In genomic region chr2:32361437-32361836, GRCm38 (mm10) we compare ENCODE assay signal across 9 mouse cellular contexts. TPM values are rescaled to one million over a fixed set of nuclear protein-coding genes. Genes with fewer than 3 reads are reported as not detected.
DNase-seq lines count a peak whose midpoint lies in the region; ATAC-seq and TF ChIP-seq lines count a peak whose summit lies in the region.
"Had no signal": no experiment of that assay in that cellular context is flagged by ENCODE, and none has a peak within 500 bp of the region (broad histone marks: within the 10 kb centered on the region; RNA-seq: fewer than 3 reads in every experiment).

No protein-coding gene starts in this region.

- no peaks in the 10 kb centered on the region for H3K9me3 ChIP-seq in heart, embryonic 14.5 days (ENCODE audit: control insufficient read depth, low read length)
- H3K9me3 ChIP-seq in kidney, postnatal 0 days (replicated peaks; ENCODE audit: low read length): no peaks in the 10 kb centered on the region
- H3K9me3 ChIP-seq in liver, embryonic 16.5 days (replicated peaks; ENCODE audit: control insufficient read depth, low read length): no peaks in the 10 kb centered on the region
- H3K9me3 ChIP-seq in stomach, embryonic 16.5 days (replicated peaks; ENCODE audit: control insufficient read depth, low read length): no peaks in the 10 kb centered on the region

- peak overlapping the region; percentile 67 for H3K9ac ChIP-seq in heart, embryonic 14.5 days (ENCODE audit: low read length)
- H3K9ac ChIP-seq in kidney, postnatal 0 days (ENCODE audit: low read depth, low read length): no peak overlapping the region
- peak overlapping the region; percentile 73 for H3K9ac ChIP-seq in liver, embryonic 16.5 days (ENCODE audit: low read depth, low read length)
- peak overlapping the region; percentile 61 for H3K9ac ChIP-seq in stomach, embryonic 16.5 days (ENCODE audit: low read length)

- H3K79me3 ChIP-seq in C2C12 (ENCODE audit: low read depth): no peaks in the 10 kb centered on the region

- H3K4me3 ChIP-seq in C2C12 (ENCODE audit: insufficient read depth, poor library complexity, severe bottlenecking): no peak overlapping the region
- peak overlapping the region; percentile 67 for H3K4me3 ChIP-seq in brown adipose tissue, adult 24 weeks (ENCODE audit: insufficient read depth, low read depth, low read length)
- H3K4me3 ChIP-seq in heart, embryonic 14.5 days (ENCODE audit: control insufficient read depth in 1 of 2, insufficient read depth in 1 of 2, low read depth in 1 of 2, low read length in 2 of 2): peak overlapping the region; percentile 40 to 45
- peak overlapping the region; percentile 29 for H3K4me3 ChIP-seq in kidney, postnatal 0 days (replicated peaks; ENCODE audit: low read depth, low read length)
- H3K4me3 ChIP-seq in liver, embryonic 16.5 days (ENCODE audit: low read depth, low read length): peak overlapping the region; percentile 67
- peak overlapping the region; percentile 44 for H3K4me3 ChIP-seq in stomach, embryonic 16.5 days (replicated peaks; ENCODE audit: low read length)

- peaks cover 18% of the 10 kb centered on the region for H3K79me2 ChIP-seq in C2C12 (ENCODE audit: control insufficient read depth, insufficient read depth)

- DNase-seq in kidney, postnatal 0 days (ENCODE audit: low spot score): peak; percentile 73
- peak; percentile 59 for DNase-seq in neural tube, embryonic 10.5 days (ENCODE audit: extremely low spot score, low spot score)

- peaks cover 3% of the 10 kb centered on the region for H3K27me3 ChIP-seq in C2C12 (ENCODE audit: control insufficient read depth, insufficient read depth, insufficient read length)
- no peaks in the 10 kb centered on the region; the same call in 1 of the 2 replicates for H3K27me3 ChIP-seq in heart, embryonic 14.5 days (ENCODE audit: control insufficient read depth, insufficient read depth, low read length)
- H3K27me3 ChIP-seq in kidney, postnatal 0 days (ENCODE audit: insufficient read depth, low read length): no peaks in the 10 kb centered on the region
- no peaks in the 10 kb centered on the region for H3K27me3 ChIP-seq in liver, embryonic 16.5 days (ENCODE audit: control insufficient read depth, insufficient read depth, low read depth, low read length)
- H3K27me3 ChIP-seq in stomach, embryonic 16.5 days (ENCODE audit: control insufficient read depth, insufficient read depth, low read length): no peaks in the 10 kb centered on the region
- H3K27me3 ChIP-seq: Patski had no signal

- H3K4me2 ChIP-seq in heart, embryonic 14.5 days (ENCODE audit: low read length): peak overlapping the region; percentile 86
- peak overlapping the region; percentile 73 for H3K4me2 ChIP-seq in kidney, postnatal 0 days (ENCODE audit: low read length)
- H3K4me2 ChIP-seq in liver, embryonic 16.5 days (ENCODE audit: low read depth, low read length): peak overlapping the region; percentile 91
- H3K4me2 ChIP-seq in stomach, embryonic 16.5 days (ENCODE audit: low read depth, low read length): peak overlapping the region; percentile 75

- H3ac ChIP-seq in C2C12 (ENCODE audit: control insufficient read depth, insufficient read length, low read depth): peak overlapping the region; percentile 16

- no peaks in the 10 kb centered on the region for H3K4me1 ChIP-seq in brown adipose tissue, adult 24 weeks (ENCODE audit: control insufficient read depth, insufficient read depth, insufficient read length, low read length)
- peaks cover 11 to 21% of the 10 kb centered on the region in 2 experiments for H3K4me1 ChIP-seq in heart, embryonic 14.5 days (ENCODE audit: control insufficient read depth in 2 of 2, insufficient read depth in 2 of 2, low read length in 2 of 2)
- H3K4me1 ChIP-seq in kidney, postnatal 0 days (replicated peaks; ENCODE audit: insufficient read depth, low read length): peaks cover 7% of the 10 kb centered on the region; the same call in 1 of the 2 replicates
- H3K4me1 ChIP-seq in liver, embryonic 16.5 days (ENCODE audit: control insufficient read depth, low read depth, low read length): peaks cover 21% of the 10 kb centered on the region
- H3K4me1 ChIP-seq in stomach, embryonic 16.5 days (ENCODE audit: control insufficient read depth, insufficient read depth, low read length): peaks cover 16% of the 10 kb centered on the region; the same call in 1 of the 2 replicates

- peak; percentile 72 for ATAC-seq in erythroblast, adult 5-6 weeks (replicated peaks; ENCODE audit: low FRiP score, poor library complexity, severe bottlenecking)
- peak; percentile 62; the same call in 1 of the 2 replicates for ATAC-seq in heart, embryonic 14.5 days (ENCODE audit: insufficient number of reproducible peaks, insufficient read depth, low FRiP score, low read depth)
- ATAC-seq in kidney, postnatal 0 days (replicated peaks; ENCODE audit: low FRiP score, low read depth): peak; percentile 67
- ATAC-seq in liver, embryonic 16.5 days (ENCODE audit: low read depth): peak; percentile 75
- peak; percentile 74 for ATAC-seq in stomach, embryonic 16.5 days (ENCODE audit: insufficient read depth, low FRiP score)
- ATAC-seq: Patski had no signal

- no peak for TF ChIP-seq CTCF in C2C12 (IDR thresholded peaks at IDR 0.05; ENCODE audit: control insufficient read depth, insufficient read depth, insufficient read length)
- peak; percentile 65 for TF ChIP-seq CTCF in kidney, postnatal 0 days (IDR thresholded peaks at IDR 0.05; ENCODE audit: low read depth)

- whole genome bisulfite sequencing in heart, embryonic 14.5 days: under 1% methylated on average over 24 of the region's 24 CpGs
- 2% methylated on average over 24 of the region's 24 CpGs for WGBS in kidney, postnatal 0 days
- 1% methylated on average over 24 of the region's 24 CpGs for WGBS in liver, embryonic 16.5 days (ENCODE audit: insufficient replicate concordance)
- 3% methylated on average over 24 of the region's 24 CpGs for WGBS in stomach, embryonic 16.5 days

- H3K27ac ChIP-seq in brown adipose tissue, adult 24 weeks (replicated peaks; ENCODE audit: low read depth, low read length): peak overlapping the region; percentile 61; the same call in 1 of the 2 replicates
- H3K27ac ChIP-seq in heart, embryonic 14.5 days (replicated peaks in 1 of 2; ENCODE audit: control insufficient read depth in 1 of 2, insufficient read depth in 1 of 2, low read depth in 2 of 2, low read length in 2 of 2): no peak overlapping the region
- H3K27ac ChIP-seq in kidney, postnatal 0 days: no peak overlapping the region
- H3K27ac ChIP-seq in liver, embryonic 16.5 days (ENCODE audit: low read length): peak overlapping the region; percentile 72
- H3K27ac ChIP-seq in stomach, embryonic 16.5 days (ENCODE audit: low read length): no peak overlapping the region

- H3K36me3 ChIP-seq in C2C12 (ENCODE audit: control insufficient read depth, insufficient read depth): peaks cover 3% of the 10 kb centered on the region
- H3K36me3 ChIP-seq in heart, embryonic 14.5 days (ENCODE audit: control insufficient read depth, insufficient read depth, low read length): peaks cover 23% of the 10 kb centered on the region
- peaks cover 8% of the 10 kb centered on the region for H3K36me3 ChIP-seq in kidney, postnatal 0 days (ENCODE audit: insufficient read depth, low read length)
- H3K36me3 ChIP-seq in liver, embryonic 16.5 days (ENCODE audit: control insufficient read depth, insufficient read depth): no peaks in the 10 kb centered on the region
- no peaks in the 10 kb centered on the region for H3K36me3 ChIP-seq in stomach, embryonic 16.5 days (ENCODE audit: control insufficient read depth, insufficient read depth, low read length)

RNA-seq across cellular contexts. Expression of gene Dnm1, which starts 8.3 kb away (rescaled TPM):
- 27.7 TPM for polyA plus RNA-seq in C2C12 (2012; fragmentation: generic; extraction: Trizol)
- 2.6 and 7.4 TPM in 2 replicates for polyA plus RNA-seq in brown adipose tissue, adult 24 weeks (2012; ENCODE audit: insufficient read depth, insufficient read length, missing spikeins)
- total RNA-seq in erythroblast, adult 5-6 weeks (2015; ENCODE audit: low replicate concordance): not detected in 2 replicates
- not detected in 2 replicates for total RNA-seq in erythroblast, adult 5-6 weeks (2017; ENCODE audit: low replicate concordance)
- polyA plus RNA-seq in heart, embryonic 14.5 days (2014; fragmentation: Nextera tagmentation; extraction: Ambion mirVana): 4.7 and 5.6 TPM in 2 replicates
- 5.3 and 5.6 TPM in 2 replicates for polyA plus RNA-seq in kidney, postnatal 0 days (2015; fragmentation: Nextera tagmentation; extraction: Ambion mirVana)
- 0.25 and 0.52 TPM in 2 replicates for polyA plus RNA-seq in liver, embryonic 16.5 days (2015; fragmentation: Nextera tagmentation; extraction: Ambion mirVana)
- polyA plus RNA-seq in stomach, embryonic 16.5 days (2015; fragmentation: Nextera tagmentation; extraction: Ambion mirVana): 8.1 and 8.2 TPM in 2 replicates

RNA-seq across cellular contexts. Expression of gene Ciz1, which starts 9.3 kb away (rescaled TPM):
- polyA plus RNA-seq in C2C12 (2012; fragmentation: generic; extraction: Trizol): 43.5 TPM
- 18.7 and 22.4 TPM in 2 replicates for polyA plus RNA-seq in brown adipose tissue, adult 24 weeks (2012; ENCODE audit: insufficient read depth, insufficient read length, missing spikeins)
- total RNA-seq in erythroblast, adult 5-6 weeks (2015; ENCODE audit: low replicate concordance): 18.6 and 38.2 TPM in 2 replicates
- 21.2 and 33.5 TPM in 2 replicates for total RNA-seq in erythroblast, adult 5-6 weeks (2017; ENCODE audit: low replicate concordance)
- polyA plus RNA-seq in heart, embryonic 14.5 days (2014; fragmentation: Nextera tagmentation; extraction: Ambion mirVana): 28.8 and 31.1 TPM in 2 replicates
- polyA plus RNA-seq in kidney, postnatal 0 days (2015; fragmentation: Nextera tagmentation; extraction: Ambion mirVana): 33.7 and 33.8 TPM in 2 replicates
- 15.1 and 18.8 TPM in 2 replicates for polyA plus RNA-seq in liver, embryonic 16.5 days (2015; fragmentation: Nextera tagmentation; extraction: Ambion mirVana)
- polyA plus RNA-seq in stomach, embryonic 16.5 days (2015; fragmentation: Nextera tagmentation; extraction: Ambion mirVana): 41.9 and 45.4 TPM in 2 replicates

RNA-seq across cellular contexts. Expression of gene 1110008P14Rik, which starts 20.3 kb away (rescaled TPM):
- polyA plus RNA-seq in C2C12 (2012; fragmentation: generic; extraction: Trizol): 104 TPM
- 296 and 402 TPM in 2 replicates for polyA plus RNA-seq in brown adipose tissue, adult 24 weeks (2012; ENCODE audit: insufficient read depth, insufficient read length, missing spikeins)
- 8.6 and 12.3 TPM in 2 replicates for total RNA-seq in erythroblast, adult 5-6 weeks (2015; ENCODE audit: low replicate concordance)
- total RNA-seq in erythroblast, adult 5-6 weeks (2017; ENCODE audit: low replicate concordance): 5.1 and 7.7 TPM in 2 replicates
- 56.6 and 64.5 TPM in 2 replicates for polyA plus RNA-seq in heart, embryonic 14.5 days (2014; fragmentation: Nextera tagmentation; extraction: Ambion mirVana)
- 87.0 and 96.8 TPM in 2 replicates for polyA plus RNA-seq in kidney, postnatal 0 days (2015; fragmentation: Nextera tagmentation; extraction: Ambion mirVana)
- polyA plus RNA-seq in liver, embryonic 16.5 days (2015; fragmentation: Nextera tagmentation; extraction: Ambion mirVana): 20.2 and 21.6 TPM in 2 replicates
- polyA plus RNA-seq in stomach, embryonic 16.5 days (2015; fragmentation: Nextera tagmentation; extraction: Ambion mirVana): 41.5 and 41.9 TPM in 2 replicates

RNA-seq across cellular contexts. Expression of gene Lcn2, which starts 26.6 kb away (rescaled TPM):
- not detected for polyA plus RNA-seq in C2C12 (2012; fragmentation: generic; extraction: Trizol)
- 2.7 TPM in 1 of 2 replicates, not detected in the other for polyA plus RNA-seq in brown adipose tissue, adult 24 weeks (2012; ENCODE audit: insufficient read depth, insufficient read length, missing spikeins)
- 2,071 and 2,279 TPM in 2 replicates for total RNA-seq in erythroblast, adult 5-6 weeks (2015; ENCODE audit: low replicate concordance)
- total RNA-seq in erythroblast, adult 5-6 weeks (2017; ENCODE audit: low replicate concordance): 352 and 444 TPM in 2 replicates
- polyA plus RNA-seq in heart, embryonic 14.5 days (2014; fragmentation: Nextera tagmentation; extraction: Ambion mirVana): 0.35 and 1.8 TPM in 2 replicates
- 43.5 and 50.3 TPM in 2 replicates for polyA plus RNA-seq in kidney, postnatal 0 days (2015; fragmentation: Nextera tagmentation; extraction: Ambion mirVana)
- 212 and 273 TPM in 2 replicates for polyA plus RNA-seq in liver, embryonic 16.5 days (2015; fragmentation: Nextera tagmentation; extraction: Ambion mirVana)
- 21.1 and 23.6 TPM in 2 replicates for polyA plus RNA-seq in stomach, embryonic 16.5 days (2015; fragmentation: Nextera tagmentation; extraction: Ambion mirVana)

RNA-seq across cellular contexts. Expression of gene Ptges2, which starts 34.3 kb away (rescaled TPM):
- polyA plus RNA-seq in C2C12 (2012; fragmentation: generic; extraction: Trizol): 39.1 TPM
- polyA plus RNA-seq in brown adipose tissue, adult 24 weeks (2012; ENCODE audit: insufficient read depth, insufficient read length, missing spikeins): 87.7 and 101 TPM in 2 replicates
- total RNA-seq in erythroblast, adult 5-6 weeks (2015; ENCODE audit: low replicate concordance): 1.5 and 1.7 TPM in 2 replicates
- 2.8 and 6.6 TPM in 2 replicates for total RNA-seq in erythroblast, adult 5-6 weeks (2017; ENCODE audit: low replicate concordance)
- 43.7 and 48.2 TPM in 2 replicates for polyA plus RNA-seq in heart, embryonic 14.5 days (2014; fragmentation: Nextera tagmentation; extraction: Ambion mirVana)
- polyA plus RNA-seq in kidney, postnatal 0 days (2015; fragmentation: Nextera tagmentation; extraction: Ambion mirVana): 44.1 and 44.8 TPM in 2 replicates
- 9.4 and 11.0 TPM in 2 replicates for polyA plus RNA-seq in liver, embryonic 16.5 days (2015; fragmentation: Nextera tagmentation; extraction: Ambion mirVana)
- 23.7 and 26.7 TPM in 2 replicates for polyA plus RNA-seq in stomach, embryonic 16.5 days (2015; fragmentation: Nextera tagmentation; extraction: Ambion mirVana)

Comparison
In these comparisons a context has a peak if more than half of its experiments do, and no peak if none do; other contexts are left out.
1. H3K27ac ChIP-seq: peak in brown adipose tissue, adult 24 weeks (single experiment) and liver, embryonic 16.5 days (single experiment); none in heart, embryonic 14.5 days (0 of 2), kidney, postnatal 0 days (single experiment) and stomach, embryonic 16.5 days (single experiment).
2. Peak in every context shown above with its lines, with median percentiles within 50 percentile points of each other: ATAC-seq and H3K4me2 ChIP-seq.